Mouse (Mus musculus): ENCODE results near the gene Rplp1. TPM values are rescaled to one million over a fixed set of nuclear protein-coding genes. Genes with fewer than 3 reads are reported as not detected.

Gene Rplp1
- polyA plus RNA-seq, 1 experiment from 2014 or later, result 736 TPM

- no peak overlapping the region for H3K9ac ChIP-seq
- H3K36me3 ChIP-seq, result peaks cover 67% of the 10 kb centered on the region
- H3K27me3 ChIP-seq (replicated peaks), result no peaks in the 10 kb centered on the region
- no peaks in the 10 kb centered on the region for H3K9me3 ChIP-seq (replicated peaks)
- H3K4me2 ChIP-seq, result 0 out of 2 replicates have a peak overlapping the region, but pooled peaks have one; percentile 4
- 30% methylated on average over 3 of the region's 3 CpGs for WGBS
- H3K27ac ChIP-seq (ENCODE audit: poor library complexity, severe bottlenecking), result peak overlapping the region; percentile 65
- no peak overlapping the region for H3K4me3 ChIP-seq
- peaks cover 25% of the 10 kb centered on the region for H3K4me1 ChIP-seq (replicated peaks)
- ATAC-seq (ENCODE audit: insufficient number of reproducible peaks, low FRiP score), result no peak
These were observed 26.7 kb upstream of the Rplp1 start for GRCm38 (mm10) chr9:61941054-61941453.

- no peaks in the 10 kb centered on the region for H3K27me3 ChIP-seq (replicated peaks)
- peaks cover 92% of the 10 kb centered on the region for H3K36me3 ChIP-seq
- no peaks in the 10 kb centered on the region for H3K4me1 ChIP-seq (replicated peaks)
- 74% methylated on average over 2 of the region's 2 CpGs for WGBS
- no peak overlapping the region for H3K27ac ChIP-seq (ENCODE audit: poor library complexity, severe bottlenecking)
- no peak for ATAC-seq (ENCODE audit: insufficient number of reproducible peaks, low FRiP score)
- H3K4me3 ChIP-seq, result no peak overlapping the region
- H3K9me3 ChIP-seq (replicated peaks), result no peaks in the 10 kb centered on the region
- no peak overlapping the region for H3K9ac ChIP-seq
- no peak overlapping the region for H3K4me2 ChIP-seq
These were observed 19.0 kb upstream of the Rplp1 start for GRCm38 (mm10) chr9:61933333-61933732.

- Histone ChIP-seq H3K27ac (ENCODE audit: poor library complexity, severe bottlenecking) (no peak overlapping the region), H3K4me3 (no peak overlapping the region), H3K27me3 (replicated peaks) (no peaks in the 10 kb centered on the region), H3K9me3 (replicated peaks) (no peaks in the 10 kb centered on the region), H3K4me2 (no peak overlapping the region), H3K36me3 (peaks cover 93% of the 10 kb centered on the region), H3K4me1 (replicated peaks) (no peaks in the 10 kb centered on the region), H3K9ac (no peak overlapping the region)
- WGBS, result 65% methylated on average over 3 of the region's 3 CpGs
- no peak for ATAC-seq (ENCODE audit: insufficient number of reproducible peaks, low FRiP score)
These were observed 17.7 kb upstream of the Rplp1 start for GRCm38 (mm10) chr9:61932009-61932408.

- no peak for ATAC-seq (ENCODE audit: insufficient number of reproducible peaks, low FRiP score)
- 88% methylated on average over 10 of the region's 10 CpGs for WGBS
- Histone ChIP-seq H3K27me3 (replicated peaks) (no peaks in the 10 kb centered on the region), H3K4me3 (no peak overlapping the region), H3K4me2 (no peak overlapping the region), H3K27ac (ENCODE audit: poor library complexity, severe bottlenecking) (no peak overlapping the region), H3K4me1 (replicated peaks) (no peaks in the 10 kb centered on the region), H3K9me3 (replicated peaks) (no peaks in the 10 kb centered on the region), H3K36me3 (peaks cover 92% of the 10 kb centered on the region), H3K9ac (no peak overlapping the region)
These were observed 10.8 kb upstream of the Rplp1 start for GRCm38 (mm10) chr9:61925086-61925660.

GRCm38 (mm10) chr9:61920331-61920730, 6.0 kb upstream of the Rplp1 start:
- Histone ChIP-seq H3K9ac (no peak overlapping the region), H3K9me3 (replicated peaks) (no peaks in the 10 kb centered on the region), H3K27ac (ENCODE audit: poor library complexity, severe bottlenecking) (no peak overlapping the region), H3K36me3 (peaks cover 77% of the 10 kb centered on the region), H3K4me3 (no peak overlapping the region), H3K4me1 (replicated peaks) (no peaks in the 10 kb centered on the region), H3K27me3 (replicated peaks) (no peaks in the 10 kb centered on the region), H3K4me2 (no peak overlapping the region)
- ATAC-seq (ENCODE audit: insufficient number of reproducible peaks, low FRiP score), result no peak
- WGBS, result 73% methylated on average over 6 of the region's 6 CpGs

GRCm38 (mm10) chr9:61919464-61919863, 5.1 kb upstream of the Rplp1 start:
- no peak overlapping the region for H3K4me2 ChIP-seq
- no peak overlapping the region for H3K27ac ChIP-seq (ENCODE audit: poor library complexity, severe bottlenecking)
- no peaks in the 10 kb centered on the region for H3K27me3 ChIP-seq (replicated peaks)
- no peak for ATAC-seq (ENCODE audit: insufficient number of reproducible peaks, low FRiP score)
- WGBS, result 96% methylated on average over 5 of the region's 5 CpGs
- H3K36me3 ChIP-seq, result peaks cover 68% of the 10 kb centered on the region
- H3K4me3 ChIP-seq, result no peak overlapping the region
- no peaks in the 10 kb centered on the region for H3K9me3 ChIP-seq (replicated peaks)
- H3K9ac ChIP-seq, result no peak overlapping the region
- 0 out of 2 replicates have a peak, but pooled peaks cover 4% of the 10 kb centered on the region for H3K4me1 ChIP-seq (replicated peaks)

GRCm38 (mm10) chr9:61917436-61917835, 3.1 kb upstream of the Rplp1 start:
- H3K4me1 ChIP-seq (replicated peaks), result peaks cover 16% of the 10 kb centered on the region
- peaks cover 64% of the 10 kb centered on the region for H3K36me3 ChIP-seq
- no peak overlapping the region for H3K9ac ChIP-seq
- ATAC-seq (ENCODE audit: insufficient number of reproducible peaks, low FRiP score), result no peak
- H3K9me3 ChIP-seq (replicated peaks), result no peaks in the 10 kb centered on the region
- H3K4me3 ChIP-seq, result no peak overlapping the region
- H3K27ac ChIP-seq (ENCODE audit: poor library complexity, severe bottlenecking), result no peak overlapping the region
- WGBS, result 93% methylated on average over 6 of the region's 6 CpGs
- no peak overlapping the region for H3K4me2 ChIP-seq
- H3K27me3 ChIP-seq (replicated peaks), result no peaks in the 10 kb centered on the region

GRCm38 (mm10) chr9:61916986-61917385, 2.6 kb upstream of the Rplp1 start:
- H3K4me1 ChIP-seq (replicated peaks), result peaks cover 18% of the 10 kb centered on the region
- H3K27ac ChIP-seq (ENCODE audit: poor library complexity, severe bottlenecking), result no peak overlapping the region
- no peak overlapping the region for H3K4me2 ChIP-seq
- no peaks in the 10 kb centered on the region for H3K27me3 ChIP-seq (replicated peaks)
- no peak overlapping the region for H3K9ac ChIP-seq
- WGBS, result 83% methylated on average over 3 of the region's 3 CpGs
- ATAC-seq (ENCODE audit: insufficient number of reproducible peaks, low FRiP score), result no peak
- no peak overlapping the region for H3K4me3 ChIP-seq
- peaks cover 64% of the 10 kb centered on the region for H3K36me3 ChIP-seq
- H3K9me3 ChIP-seq (replicated peaks), result no peaks in the 10 kb centered on the region

GRCm38 (mm10) chr9:61915393-61916005, 1.2 kb upstream of the Rplp1 start:
- no peaks in the 10 kb centered on the region for H3K9me3 ChIP-seq (replicated peaks)
- H3K27ac ChIP-seq (ENCODE audit: poor library complexity, severe bottlenecking), result peak overlapping the region; percentile 98
- peaks cover 59% of the 10 kb centered on the region for H3K36me3 ChIP-seq
- WGBS, result 45% methylated on average over 4 of the region's 4 CpGs
- H3K4me1 ChIP-seq (replicated peaks), result peaks cover 25% of the 10 kb centered on the region
- no peak for ATAC-seq (ENCODE audit: insufficient number of reproducible peaks, low FRiP score)
- peak overlapping the region; percentile 98 for H3K4me3 ChIP-seq
- no peaks in the 10 kb centered on the region for H3K27me3 ChIP-seq (replicated peaks)
- peak overlapping the region; percentile 82 for H3K4me2 ChIP-seq
- peak overlapping the region; percentile 66; the same call in 1 of the 2 replicates for H3K9ac ChIP-seq

GRCm38 (mm10) chr9:61914917-61915300, 567 bp upstream of the Rplp1 start:
- H3K27me3 ChIP-seq (replicated peaks), result no peaks in the 10 kb centered on the region
- ATAC-seq (ENCODE audit: insufficient number of reproducible peaks, low FRiP score), result no peak
- no peaks in the 10 kb centered on the region for H3K9me3 ChIP-seq (replicated peaks)
- H3K4me3 ChIP-seq, result peak overlapping the region; percentile 98
- peaks cover 53% of the 10 kb centered on the region for H3K36me3 ChIP-seq
- 3% methylated on average over 13 of the region's 13 CpGs for WGBS
- H3K27ac ChIP-seq (ENCODE audit: poor library complexity, severe bottlenecking), result peak overlapping the region; percentile 98
- H3K9ac ChIP-seq, result peak overlapping the region; percentile 66
- H3K4me2 ChIP-seq, result peak overlapping the region; percentile 82
- H3K4me1 ChIP-seq (replicated peaks), result peaks cover 25% of the 10 kb centered on the region

GRCm38 (mm10) chr9:61911300-61912128, 2.8 kb downstream of the Rplp1 start:
- 43% methylated on average over 6 of the region's 6 CpGs for WGBS
- Histone ChIP-seq H3K9ac (no peak overlapping the region), H3K27ac (ENCODE audit: poor library complexity, severe bottlenecking) (no peak overlapping the region), H3K9me3 (replicated peaks) (no peaks in the 10 kb centered on the region), H3K36me3 (peaks cover 25% of the 10 kb centered on the region), H3K27me3 (replicated peaks) (no peaks in the 10 kb centered on the region), H3K4me1 (replicated peaks) (peaks cover 25% of the 10 kb centered on the region), H3K4me2 (no peak overlapping the region), H3K4me3 (no peak overlapping the region)
- ATAC-seq (ENCODE audit: insufficient number of reproducible peaks, low FRiP score), result no peak

Data from heart, embryonic 12.5 days (tissue).